Mouse (Mus musculus) layer of hippocampus, postnatal 14 days (tissue): ENCODE measurements around the gene Prr15l. TPM values are rescaled to one million over a fixed set of nuclear protein-coding genes. Genes with fewer than 3 reads are reported as not detected.
A peak's percentile ranks its signal among the peaks of the same experiment; 100 is the strongest.

Experiments
- DNase-seq, 2 experiments: peaks; one replicate each; pipeline ENCODE4 v3.0.0; 2021 to 2022; ENCODE audit warnings: low spot score in 2 of 2, mixed read lengths in 1 of 2
- total RNA-seq, 2 experiments: library from RNA; stranded (reverse); gene quantifications; 2 replicates each; pipeline ENCODE4 v1.2.3; 2021

Gene Prr15l
- total RNA-seq, 2 experiments from 2014 or later = not detected

DNA sequence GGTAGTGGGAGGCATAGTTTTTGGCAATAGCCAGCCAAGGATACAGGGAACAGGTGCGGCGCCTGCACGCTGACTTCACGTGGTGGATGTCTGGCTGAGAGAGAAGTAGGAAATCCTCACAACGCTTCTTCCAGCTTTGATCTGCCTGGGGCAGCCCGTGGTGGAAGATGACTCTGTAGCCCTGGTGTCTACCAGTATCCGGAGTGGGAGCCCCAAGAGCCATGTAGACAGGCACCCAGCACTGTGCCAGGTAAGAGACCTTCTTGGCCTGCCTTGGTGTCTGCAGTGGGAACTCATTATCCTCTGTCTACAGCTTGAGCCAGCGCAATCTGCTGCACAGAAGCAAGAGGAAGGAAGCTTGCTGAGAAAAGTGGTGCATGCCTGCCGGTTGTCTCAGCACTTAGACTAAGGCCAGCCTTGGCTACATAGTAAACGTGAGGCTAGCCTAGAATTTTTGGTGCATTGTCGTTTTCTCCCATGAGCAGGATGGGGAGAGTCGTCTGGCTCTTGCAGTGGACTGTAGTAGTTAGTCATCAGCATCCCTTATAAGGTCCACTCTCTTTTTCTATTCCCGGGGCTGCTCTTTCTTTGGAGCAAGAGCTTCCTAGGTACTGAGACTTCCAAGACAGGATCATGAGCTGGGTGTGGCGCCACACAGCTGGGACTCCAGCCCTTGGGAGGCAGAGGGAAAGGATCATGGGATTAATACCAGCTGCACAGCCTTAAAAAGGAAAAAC, 17.1 kb downstream of the Prr15l start:
- DNase-seq = no peak

DNA sequence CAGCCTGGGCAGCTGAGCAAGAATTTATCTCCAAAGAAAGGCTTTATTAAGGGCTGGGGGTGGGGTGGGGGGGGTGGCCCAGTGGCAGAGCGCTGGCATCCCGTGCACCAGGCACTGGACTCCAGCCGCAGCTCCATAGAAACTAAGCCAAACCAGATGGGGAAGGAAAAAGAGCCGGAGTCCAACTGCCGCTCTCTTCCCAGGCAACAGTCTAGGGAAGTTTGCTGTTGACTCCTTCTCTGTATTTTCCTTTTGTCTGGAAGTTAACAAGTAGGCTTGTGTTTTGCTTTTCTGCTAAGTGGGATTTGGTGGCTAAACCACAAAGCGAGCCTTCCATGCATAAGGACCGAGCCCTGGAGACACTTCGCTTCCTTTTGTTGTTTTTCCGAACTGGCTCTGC, 18.6 kb downstream of the Prr15l start:
- no peak for DNase-seq

DNA sequence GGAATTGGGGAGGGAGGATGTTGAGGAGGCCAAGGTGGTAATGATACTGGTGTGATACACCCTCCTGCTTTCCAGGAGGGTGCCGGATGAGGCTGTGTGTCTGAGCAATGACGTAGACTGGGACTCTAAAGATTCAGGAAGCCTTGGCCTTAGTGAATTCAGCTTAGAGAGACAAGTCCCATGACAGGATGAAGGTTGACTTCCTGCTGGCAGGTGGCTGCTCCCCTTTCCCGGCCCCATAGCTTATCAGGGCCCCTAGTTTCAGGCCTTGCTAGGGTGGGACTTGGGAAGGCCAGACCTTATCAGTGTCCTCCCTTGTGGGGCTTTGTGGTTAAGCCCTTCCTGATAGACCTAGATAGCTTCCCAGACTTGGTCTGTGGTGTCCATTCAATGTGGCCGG, 19.9 kb downstream of the Prr15l start:
- DNase-seq = no peak

DNA sequence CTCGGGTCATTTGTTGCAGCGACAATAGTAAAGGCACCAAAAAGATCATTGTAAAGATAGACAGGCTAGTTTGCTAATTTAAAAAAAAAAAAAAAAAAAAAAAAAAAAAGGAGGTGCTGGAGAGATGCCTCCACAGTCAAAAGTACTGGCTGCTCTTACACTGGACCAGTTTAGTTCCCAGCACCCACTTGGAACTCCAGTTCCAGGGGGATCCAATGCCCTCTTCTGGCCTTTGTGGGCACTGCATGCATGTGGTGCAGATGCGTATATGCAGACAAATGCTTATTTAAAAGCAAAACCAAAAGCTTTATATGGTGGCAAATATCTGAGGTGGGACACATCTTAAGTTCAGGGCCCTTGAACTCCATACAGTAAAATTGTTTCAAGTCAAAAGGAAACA, 22.9 kb downstream of the Prr15l start:
- no peak for DNase-seq

DNA sequence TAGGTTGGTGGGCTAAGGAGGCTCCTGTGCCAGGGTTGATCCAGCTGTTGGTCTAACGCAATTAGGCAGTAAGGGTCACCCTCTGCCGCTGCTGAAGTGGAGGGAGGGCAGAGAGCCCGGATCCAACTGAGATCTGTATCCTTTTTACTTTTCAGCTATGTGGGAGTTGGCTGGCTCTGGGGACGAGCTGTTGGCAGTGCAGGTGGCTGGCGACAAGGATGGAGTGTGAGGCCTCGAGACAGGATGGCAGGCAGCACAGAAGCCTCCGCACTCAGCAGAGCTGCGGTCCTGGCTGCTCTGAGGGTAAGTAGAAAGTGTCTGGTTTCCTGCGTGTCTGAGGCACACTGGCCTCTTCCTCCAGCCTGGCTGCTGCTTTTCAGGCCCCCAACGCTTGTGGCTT, 24.5 kb downstream of the Prr15l start:
- no peak for DNase-seq

DNA sequence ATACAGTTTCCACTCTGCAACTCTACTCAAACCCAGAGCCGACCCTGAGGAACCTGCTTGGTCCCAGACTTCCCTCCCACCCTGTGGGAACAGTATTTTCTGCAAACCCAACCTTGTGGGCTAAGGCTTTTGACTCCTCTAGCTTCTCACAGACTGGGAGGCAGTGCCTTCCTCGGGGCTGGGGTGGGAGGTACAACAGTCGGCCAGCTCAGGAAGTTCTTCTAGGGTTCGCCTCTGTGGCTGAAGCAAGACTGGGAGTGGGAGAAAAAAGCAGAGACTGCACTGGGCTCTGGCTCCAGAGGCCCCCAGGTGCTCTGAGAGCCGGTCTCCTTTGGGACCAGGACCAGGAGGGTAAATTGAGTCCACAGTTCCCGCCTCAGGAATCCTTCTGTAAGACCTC, 25.0 kb downstream of the Prr15l start:
- no peak for DNase-seq

DNA sequence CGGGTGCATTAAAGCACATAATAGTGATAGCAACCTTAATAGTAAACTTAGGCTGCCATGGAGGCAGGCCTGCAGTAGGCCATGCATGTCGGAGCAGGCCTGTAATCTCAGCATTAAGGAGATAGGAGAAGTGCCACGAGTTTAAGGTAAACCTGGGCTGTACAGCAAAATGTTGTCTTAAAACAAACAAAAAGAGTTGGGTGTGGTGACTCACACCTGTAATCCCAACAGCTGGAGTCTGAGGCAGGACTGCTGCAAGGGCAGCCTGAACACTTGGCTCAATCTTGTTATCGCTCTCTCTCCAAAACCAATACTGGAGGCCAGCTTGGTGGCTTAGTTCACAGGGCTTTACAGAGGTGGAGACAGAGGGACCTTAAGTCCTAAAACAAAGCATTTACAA, 27.2 kb downstream of the Prr15l start:
- DNase-seq = no peak

DNA sequence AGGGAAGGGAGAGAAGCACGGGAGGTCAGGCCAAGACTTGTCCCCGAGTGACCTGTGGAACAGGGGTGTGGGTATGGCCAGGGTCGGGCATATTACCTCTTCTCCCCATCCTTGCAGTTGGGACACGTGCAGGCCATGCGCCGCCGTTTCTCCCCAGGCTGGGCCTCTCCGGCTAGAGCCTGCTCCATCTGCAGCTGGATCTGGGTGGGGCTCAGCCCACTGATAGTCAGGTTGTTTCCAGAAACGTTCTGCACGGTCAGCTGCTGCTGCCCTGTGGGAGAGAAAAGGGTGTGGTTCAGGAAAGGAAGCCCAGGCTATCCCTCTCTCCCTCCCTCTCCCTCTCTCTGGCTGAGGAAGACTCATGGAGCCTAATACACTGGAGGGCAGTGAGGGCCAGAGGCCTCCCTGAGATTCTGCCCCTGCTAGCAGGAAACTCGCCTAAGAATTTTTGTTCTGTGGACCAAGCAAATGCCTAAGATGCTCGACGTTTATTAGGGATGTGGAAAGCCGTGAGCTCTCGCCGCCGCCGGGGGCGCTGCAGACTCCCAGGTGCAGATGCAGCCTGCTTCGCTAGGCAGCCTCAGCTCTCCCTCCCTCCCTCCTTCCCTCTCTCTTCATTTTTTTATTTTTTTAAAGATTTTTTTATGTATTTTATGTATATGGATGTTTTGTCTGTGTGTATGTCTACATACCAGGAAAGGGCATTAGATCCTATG, 28.3 kb downstream of the Prr15l start:
- DNase-seq = no peak

DNA sequence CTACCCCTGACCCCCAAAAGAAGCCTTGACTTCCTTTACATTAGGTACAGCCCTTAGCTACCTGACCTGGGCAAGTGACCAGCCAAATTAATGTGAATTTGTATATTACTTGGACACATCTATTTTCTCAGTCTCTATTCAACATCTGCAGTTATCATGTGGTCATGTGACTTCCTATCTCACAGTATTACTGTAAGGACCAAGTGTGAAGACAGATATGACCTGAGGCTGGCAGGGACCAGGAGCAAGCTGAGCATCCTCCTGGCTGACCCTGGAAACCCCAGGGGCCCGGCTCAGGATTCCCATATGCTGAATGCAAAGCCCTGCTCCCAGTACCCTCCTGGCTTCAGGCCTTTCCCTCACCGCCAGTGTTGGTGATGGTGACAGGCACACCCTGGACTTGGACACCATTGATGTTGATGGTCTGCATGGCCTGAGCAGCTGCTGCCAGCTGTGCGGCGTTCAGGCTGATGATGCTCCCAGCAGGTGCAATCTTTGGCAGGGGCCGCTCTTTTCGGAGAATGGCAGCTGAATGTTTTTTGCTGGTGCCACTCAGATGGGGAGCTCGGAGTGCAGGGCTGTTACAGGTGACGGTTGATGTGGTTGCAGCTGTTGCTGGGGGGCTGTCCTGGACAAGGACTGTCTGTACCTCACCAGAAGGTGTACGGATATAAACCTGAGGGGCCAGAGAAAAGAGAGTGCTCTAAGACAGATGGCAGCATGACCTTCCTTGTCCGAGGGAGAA, 29.3 kb downstream of the Prr15l start:
- DNase-seq = no peak

DNA sequence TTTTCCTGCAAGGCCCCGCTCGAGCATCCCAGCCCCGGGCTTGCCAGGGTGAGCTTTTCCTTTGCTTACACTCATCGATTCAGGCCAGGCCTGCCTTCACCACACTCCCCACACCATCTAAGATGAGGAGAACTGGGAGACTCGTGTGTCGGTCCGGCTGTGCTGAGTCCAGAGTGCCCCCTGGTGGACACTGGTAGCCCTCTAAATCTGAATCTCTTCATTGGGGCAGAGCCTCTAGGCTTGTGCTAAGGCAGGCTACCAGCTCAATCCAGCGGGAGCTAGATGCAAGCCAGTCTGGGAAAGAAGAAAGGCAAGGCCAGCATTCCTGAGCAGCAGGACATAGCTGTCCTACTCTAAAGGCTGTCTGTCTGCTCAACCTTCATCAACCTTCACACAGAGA, 35.7 kb downstream of the Prr15l start:
- peak; percentile 84 to 92 for DNase-seq

DNA sequence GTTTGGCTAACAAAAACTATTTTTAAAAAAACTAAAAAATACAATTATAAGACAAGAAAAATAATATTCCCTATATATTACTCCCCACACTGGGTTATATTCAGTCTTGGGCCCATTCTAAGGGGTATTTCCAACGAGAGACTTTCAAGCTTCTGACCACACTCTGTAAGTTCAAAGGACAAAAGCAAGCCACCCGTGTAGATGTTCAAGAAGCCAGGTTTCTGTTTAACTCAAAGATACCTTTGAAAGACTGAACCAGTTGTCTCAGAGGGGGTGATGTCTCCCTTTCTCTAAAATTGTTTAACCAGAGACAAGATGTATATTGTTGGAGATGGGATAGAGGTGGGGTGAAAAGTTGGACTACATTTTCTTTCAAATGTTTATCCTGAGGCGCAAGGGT, 38.3 kb downstream of the Prr15l start:
- no peak for DNase-seq

DNA sequence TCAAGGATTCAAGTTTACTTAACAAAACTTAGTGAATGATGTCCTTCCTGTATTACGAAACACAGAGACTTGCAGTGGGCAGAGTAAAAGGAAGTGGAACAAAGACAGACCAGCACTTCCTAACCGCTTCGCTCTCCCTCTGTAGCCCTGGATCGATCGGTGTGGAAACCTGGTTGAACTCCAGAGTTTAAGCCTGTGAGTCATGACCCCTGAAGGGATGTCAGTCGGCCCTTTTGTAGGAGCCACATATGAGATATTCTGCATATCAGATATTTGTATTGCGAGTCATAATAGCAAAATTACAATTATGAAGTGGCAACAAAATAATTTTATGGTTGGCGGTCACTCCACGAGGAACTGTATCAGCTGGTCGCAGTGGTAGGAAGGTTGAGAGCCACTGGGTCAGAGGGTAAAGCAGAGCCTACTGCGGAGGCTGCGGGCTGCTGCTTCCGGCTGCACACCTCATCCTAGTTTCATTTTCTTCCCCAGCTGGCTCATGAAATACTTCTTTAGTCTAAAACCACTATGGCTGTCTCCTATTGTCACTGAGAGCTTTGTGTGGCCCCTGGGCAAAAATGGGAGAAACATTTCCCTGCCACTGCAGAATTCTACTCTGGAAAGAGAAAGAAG, 39.1 kb downstream of the Prr15l start:
- DNase-seq = no peak

DNA sequence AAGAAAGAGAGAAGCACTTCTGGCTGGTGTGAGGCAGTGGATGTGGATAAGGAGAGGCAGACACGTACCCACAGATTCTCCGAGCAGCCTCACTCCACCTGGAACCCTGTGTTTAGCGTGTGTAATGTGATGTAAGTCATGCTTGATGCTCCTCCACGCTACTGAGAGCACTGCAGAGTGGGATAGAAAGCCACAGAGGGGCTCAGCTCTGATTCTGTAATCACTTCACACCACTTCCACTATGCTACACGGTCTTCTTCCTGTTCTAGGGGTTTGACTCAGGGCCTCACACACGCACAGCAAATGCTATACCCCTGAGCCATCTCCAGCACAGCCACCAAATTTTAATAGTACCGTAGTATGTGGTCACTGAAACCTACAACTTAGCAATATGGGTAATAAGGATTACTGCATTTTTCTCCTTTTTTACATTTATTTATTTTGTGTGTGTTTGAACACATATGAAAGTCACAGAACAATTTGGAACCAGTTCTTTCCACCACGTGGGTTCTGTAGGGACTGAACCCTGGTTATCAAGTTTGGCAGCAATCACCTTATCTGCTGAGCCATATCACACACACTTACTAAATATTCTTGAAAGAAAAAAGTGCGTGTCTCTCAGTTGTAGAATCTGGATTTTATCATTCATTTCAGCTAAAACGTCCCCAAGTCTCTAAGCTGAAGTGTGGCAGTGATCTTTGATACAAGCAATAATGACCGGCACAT, 39.8 kb downstream of the Prr15l start:
- DNase-seq = no peak

DNA sequence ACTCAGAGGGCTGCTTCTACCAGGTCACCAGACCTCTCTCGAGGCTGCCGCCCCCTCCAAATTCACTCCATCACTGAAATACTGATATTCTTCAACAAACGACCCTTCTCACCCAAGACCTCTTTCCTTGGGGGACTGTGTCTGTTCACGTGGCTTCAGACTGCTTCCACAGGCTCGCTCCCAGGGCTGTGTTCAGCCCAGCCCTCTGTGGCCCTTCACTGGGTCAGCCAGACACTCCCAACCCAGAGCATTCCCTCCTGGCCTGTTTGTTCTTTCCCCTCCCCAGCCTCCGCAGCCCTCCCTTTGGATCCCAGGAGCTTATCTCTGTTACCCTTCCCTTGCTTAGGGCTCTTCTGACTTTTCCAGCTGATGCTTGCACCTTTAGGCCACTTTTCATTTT, 40.6 kb downstream of the Prr15l start:
- no peak for DNase-seq

DNA sequence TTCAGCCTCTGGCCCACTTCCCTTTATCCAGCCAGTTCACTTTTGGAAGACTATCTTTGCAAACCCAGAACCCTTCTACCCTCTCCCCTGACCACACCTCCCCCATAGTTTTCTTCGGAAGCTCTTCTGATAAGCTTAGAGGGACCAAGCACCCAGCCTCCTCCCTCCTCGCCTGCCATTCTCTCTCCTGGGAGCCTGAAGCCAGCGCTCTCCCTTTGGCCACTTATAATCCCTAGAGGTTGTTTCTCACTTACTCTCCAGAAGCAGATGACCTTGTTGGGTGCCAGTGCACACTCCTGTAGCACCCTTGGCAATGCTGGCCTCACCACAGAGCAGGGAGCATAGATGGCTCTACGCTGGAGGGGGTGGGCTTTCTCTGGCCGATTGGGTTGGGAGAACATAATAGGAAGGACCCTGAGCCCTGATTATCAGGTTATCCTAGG, 41.4 kb downstream of the Prr15l start:
- DNase-seq = no peak

DNA sequence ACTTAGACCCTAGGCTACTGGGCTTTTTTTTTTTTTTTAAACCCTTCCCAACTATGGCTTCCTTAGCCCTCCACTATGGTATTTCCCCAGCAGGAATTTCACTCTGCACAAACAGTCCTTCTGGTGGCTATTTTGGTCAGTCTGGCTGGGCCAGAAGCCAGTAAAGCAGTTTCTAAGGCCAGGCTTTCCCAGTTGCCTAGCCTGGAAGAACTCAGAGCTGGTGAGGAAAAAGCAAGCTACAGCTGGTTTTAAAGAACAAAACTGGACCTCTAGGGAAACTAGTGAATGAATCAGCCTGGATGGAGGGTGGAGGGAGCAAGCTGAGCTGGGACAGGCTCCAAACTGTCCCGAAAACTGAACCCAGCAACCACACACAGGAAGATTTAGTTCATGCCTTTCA, 41.8 kb downstream of the Prr15l start:
- no peak for DNase-seq

DNA sequence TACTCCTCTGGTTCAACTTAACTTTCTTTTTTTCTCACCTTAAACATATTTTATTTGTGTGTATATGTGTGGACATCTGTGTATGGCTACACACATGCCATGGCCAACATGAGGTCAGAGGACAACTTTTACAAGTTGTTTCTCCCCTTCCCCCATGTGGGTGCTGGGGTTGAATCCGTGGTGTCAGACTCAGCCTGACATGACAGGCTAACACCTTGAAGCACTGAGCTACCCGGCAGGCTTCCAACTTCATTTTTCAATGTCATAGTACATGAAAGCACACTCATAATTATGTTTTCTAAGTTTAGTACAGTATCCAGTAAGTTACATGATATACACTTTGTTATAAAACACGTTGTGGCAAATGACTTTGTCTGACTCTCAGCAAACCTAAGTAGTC, 42.4 kb downstream of the Prr15l start:
- no peak for DNase-seq

DNA sequence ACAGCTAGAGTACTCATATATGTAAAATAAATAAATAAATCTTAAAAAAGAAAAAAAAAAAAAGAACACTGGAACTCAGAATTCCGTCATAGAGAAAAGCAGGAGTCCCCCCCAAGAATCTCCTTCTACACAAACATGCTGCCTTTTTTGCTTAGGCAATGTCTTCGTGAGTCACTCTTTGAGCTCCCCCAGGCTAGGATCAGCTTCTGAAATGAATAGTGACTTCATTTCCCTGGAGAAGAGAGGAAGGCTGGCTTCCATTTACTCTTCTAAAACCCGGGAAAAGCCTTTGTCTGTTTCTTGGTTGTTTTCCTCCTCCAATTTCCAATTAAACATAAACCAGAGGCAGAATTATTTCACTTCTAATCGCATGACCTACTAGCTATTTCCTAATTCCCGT, 45.0 kb downstream of the Prr15l start:
- no peak for DNase-seq

DNA sequence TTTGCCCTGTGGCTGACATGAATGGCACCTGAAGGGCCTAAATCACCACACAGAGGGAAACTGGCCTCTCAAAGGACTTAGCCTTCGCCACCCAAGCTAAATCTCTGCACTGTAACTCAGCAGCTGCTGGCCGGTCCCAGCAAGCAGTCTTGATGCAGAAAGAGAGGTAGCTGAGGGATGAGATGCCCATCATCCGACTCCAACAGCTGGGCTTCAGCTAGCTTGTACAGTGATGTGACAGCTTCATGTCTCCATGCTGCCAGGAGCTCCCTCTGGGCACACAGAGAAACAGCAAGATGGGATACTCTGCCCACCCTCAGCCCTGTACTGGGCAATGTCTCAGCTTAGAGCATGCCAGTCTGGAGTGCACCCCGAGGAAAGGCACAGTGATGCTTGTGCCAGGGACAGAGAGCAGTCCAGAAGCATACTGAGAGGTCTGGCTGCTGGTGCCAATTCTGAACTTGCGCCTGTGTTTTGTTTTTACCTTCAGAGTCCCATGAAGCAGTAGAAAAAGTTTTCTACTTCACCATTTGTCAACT, 45.6 kb downstream of the Prr15l start:
- peak in 1 of 2 experiments; percentile 63 for DNase-seq

DNA sequence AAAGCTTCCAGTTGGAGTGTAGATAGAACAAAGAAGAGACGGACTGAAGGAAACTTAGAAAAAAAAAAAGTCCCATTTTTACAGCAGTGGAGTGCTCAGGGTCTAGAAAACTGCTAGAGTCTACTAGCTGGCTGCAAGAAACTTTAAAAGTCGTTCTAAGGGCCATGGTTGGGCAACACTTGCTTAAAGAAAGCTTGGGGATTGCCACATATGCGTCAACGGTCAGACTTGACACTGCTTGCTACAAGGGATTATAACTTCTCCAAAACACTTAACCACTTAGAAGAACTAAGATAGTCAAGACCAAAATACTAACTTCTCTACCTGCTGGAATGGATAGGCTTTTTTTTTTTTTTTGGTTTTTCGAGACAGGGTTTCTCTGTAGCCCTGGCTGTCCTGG, 46.9 kb downstream of the Prr15l start:
- DNase-seq = no peak
